Comparison of ENCODE assay signal across 14 mouse cellular contexts in genomic region chr3:97253823-97254600, GRCm38 (mm10). TPM values are rescaled to one million over a fixed set of nuclear protein-coding genes. Genes with fewer than 3 reads are reported as not detected.
DNase-seq lines count a peak whose midpoint lies in the region; ATAC-seq lines count a peak whose summit lies in the region.
"Had no signal": no experiment of that assay in that cellular context is flagged by ENCODE, and none has a peak within 500 bp of the region (broad histone marks: within the 10 kb centered on the region; RNA-seq: fewer than 3 reads in every experiment).

No protein-coding gene starts in this region.

- no peak overlapping the region for H3K4me2 ChIP-seq in hindbrain, embryonic 11.5 days (replicated peaks; ENCODE audit: low read depth, low read length)
- no peak overlapping the region for H3K4me2 ChIP-seq in hindbrain, embryonic 16.5 days (ENCODE audit: low read length)
- H3K4me2 ChIP-seq in forebrain, embryonic 16.5 days (ENCODE audit: low read length) = no peak overlapping the region

- WGBS in hindbrain, embryonic 11.5 days = 28% methylated on average over 9 of the region's 9 CpGs
- 31% methylated on average over 9 of the region's 9 CpGs for WGBS in hindbrain, embryonic 16.5 days
- 21% methylated on average over 9 of the region's 9 CpGs for WGBS in forebrain, embryonic 16.5 days

- peak; percentile 51; the same call in 1 of the 2 replicates for ATAC-seq in hindbrain, embryonic 11.5 days (ENCODE audit: low FRiP score)
- no peak for ATAC-seq in hindbrain, embryonic 16.5 days
- ATAC-seq in forebrain, embryonic 16.5 days = 0 out of 2 replicates have a peak, but pooled peaks have one; percentile 26

- no peak overlapping the region for H3K9ac ChIP-seq in hindbrain, embryonic 11.5 days (ENCODE audit: low read depth, low read length)
- H3K9ac ChIP-seq in hindbrain, embryonic 16.5 days (ENCODE audit: low read depth, low read length) = no peak overlapping the region
- H3K9ac ChIP-seq in forebrain, embryonic 16.5 days (replicated peaks; ENCODE audit: low read depth, low read length) = no peak overlapping the region

- no peaks in the 10 kb centered on the region for H3K36me3 ChIP-seq in hindbrain, embryonic 11.5 days (ENCODE audit: control insufficient read depth, insufficient read depth, low read length)
- no peaks in the 10 kb centered on the region for H3K36me3 ChIP-seq in hindbrain, embryonic 16.5 days (ENCODE audit: control insufficient read depth, insufficient read depth, low read length)
- H3K36me3 ChIP-seq in forebrain, embryonic 16.5 days (ENCODE audit: control insufficient read depth, insufficient read depth) = peaks cover 2% of the 10 kb centered on the region; the same call in 1 of the 2 replicates

- peak overlapping the region; percentile 21; the same call in 1 of the 2 replicates for H3K27ac ChIP-seq in hindbrain, embryonic 11.5 days (ENCODE audit: low read depth, low read length)
- H3K27ac ChIP-seq in hindbrain, embryonic 16.5 days (ENCODE audit: low read depth, low read length) = no peak overlapping the region
- H3K27ac ChIP-seq in forebrain, embryonic 16.5 days (ENCODE audit: low read length) = no peak overlapping the region

- peaks cover 17% of the 10 kb centered on the region for H3K4me1 ChIP-seq in hindbrain, embryonic 11.5 days (replicated peaks; ENCODE audit: control insufficient read depth, insufficient read depth, low read length)
- peaks cover 11% of the 10 kb centered on the region for H3K4me1 ChIP-seq in hindbrain, embryonic 16.5 days (ENCODE audit: control insufficient read depth, insufficient read depth, low read depth, low read length)
- H3K4me1 ChIP-seq in forebrain, embryonic 16.5 days (replicated peaks; ENCODE audit: control insufficient read depth, insufficient read depth, low read length) = peaks cover 26% of the 10 kb centered on the region

- H3K4me3 ChIP-seq in hindbrain, embryonic 11.5 days (ENCODE audit: low read depth, low read length) = no peak overlapping the region
- H3K4me3 ChIP-seq in hindbrain, embryonic 16.5 days (ENCODE audit: low read length) = no peak overlapping the region
- no peak overlapping the region for H3K4me3 ChIP-seq in forebrain, embryonic 16.5 days (replicated peaks; ENCODE audit: low read length)

- DNase-seq in hindbrain, embryonic 11.5 days (ENCODE audit: low spot score) = peak; percentile 59
- DNase-seq in embryo, embryonic 11.5 days (ENCODE audit: low read depth, low spot score) = peak; percentile 30
- peak; percentile 58 for DNase-seq in mesoderm, embryonic 11.5 days (ENCODE audit: low read depth, low spot score)
- no peak for DNase-seq in left cerebral cortex, adult 11 months (ENCODE audit: low spot score)
- no peak for DNase-seq in gastrocnemius, adult 8-10 months (ENCODE audit: low spot score in 2 of 2)
- DNase-seq in adrenal gland, adult 8-10 months = no peak
- DNase-seq: cerebellum, adult 9-10 months; heart, adult 18-20 months; heart, postnatal 10 days; kidney, adult 8-10 months; left cerebral cortex, postnatal 4 days; thymus, postnatal 14 days had no signal

- H3K9me3 ChIP-seq in hindbrain, embryonic 11.5 days (ENCODE audit: control insufficient read depth, low read length) = no peaks in the 10 kb centered on the region
- peaks cover 4% of the 10 kb centered on the region; the same call in 1 of the 2 replicates for H3K9me3 ChIP-seq in hindbrain, embryonic 16.5 days (ENCODE audit: control insufficient read depth, low read length)
- H3K9me3 ChIP-seq in forebrain, embryonic 16.5 days (ENCODE audit: control insufficient read depth, low read length) = peaks cover 3% of the 10 kb centered on the region; the same call in 1 of the 2 replicates

- H3K27me3 ChIP-seq in hindbrain, embryonic 11.5 days (ENCODE audit: control insufficient read depth, insufficient read depth, low read length) = no peaks in the 10 kb centered on the region
- H3K27me3 ChIP-seq in hindbrain, embryonic 16.5 days (replicated peaks; ENCODE audit: control insufficient read depth, insufficient read depth, low read length) = no peaks in the 10 kb centered on the region
- H3K27me3 ChIP-seq in forebrain, embryonic 16.5 days (replicated peaks; ENCODE audit: control insufficient read depth, insufficient read depth, low read length) = no peaks in the 10 kb centered on the region

RNA-seq across cellular contexts. Expression of gene Bcl9, which starts 43.7 kb away (rescaled TPM):
- polyA plus RNA-seq in hindbrain, embryonic 11.5 days (2014; fragmentation: Nextera tagmentation; extraction: Ambion mirVana) = 55.4 and 72.3 TPM in 2 replicates
- 57.4 and 68.0 TPM in 2 replicates for polyA plus RNA-seq in hindbrain, embryonic 16.5 days (2015; fragmentation: Nextera tagmentation; extraction: Ambion mirVana)
- 102 and 109 TPM in 2 replicates for polyA plus RNA-seq in forebrain, embryonic 16.5 days (2015; fragmentation: Nextera tagmentation; extraction: Ambion mirVana)
- 1 to 10 TPM; 1.9 to 4.9 (median 3.6) TPM for total RNA-seq in gastrocnemius, adult 8-10 months (2022)
- 10 to 100 TPM; 19.2 to 27.4 (median 25.3) TPM for total RNA-seq in adrenal gland, adult 8-10 months (2022)

Comparison
In these comparisons a context has a peak if more than half of its experiments do, and no peak if none do; other contexts are left out.
1. DNase-seq: peak in hindbrain, embryonic 11.5 days (single experiment), embryo, embryonic 11.5 days (single experiment) and mesoderm, embryonic 11.5 days (single experiment); none in left cerebral cortex, adult 11 months (single experiment), gastrocnemius, adult 8-10 months (0 of 2) and adrenal gland, adult 8-10 months (single experiment).